Mouse (Mus musculus) limb, embryonic 11.5 days (tissue): ENCODE results near the gene Ubap2l. TPM values are rescaled to one million over a fixed set of nuclear protein-coding genes. Genes with fewer than 3 reads are reported as not detected.

ENCODE experiments used
- ATAC-seq: fragments of 200-750 bp; cut with Nextera tagmentation; 2 replicates; pipeline ENCODE4 v1.8.0; 2017; ENCODE audit warnings: low read depth; ENCODE audit not compliant: insufficient number of reproducible peaks, low FRiP score, low TSS enrichment
- DNase-seq: peaks from one replicate; pipeline ENCODE4 v3.0.0-alpha.2; 2015; ENCODE audit warnings: low spot score
- H3K27ac ChIP-seq: fragments of 300-500 bp; sonication (generic); replicated peaks from 2 replicates; pipeline ENCODE4 v1.5.1; 2014; ENCODE audit warnings: low read depth, mild to moderate bottlenecking, low read length
- H3K27me3 ChIP-seq: fragments of 300-500 bp; sonication (generic); 2 replicates; pipeline ENCODE4 v1.6.1; 2014; ENCODE audit warnings: mild to moderate bottlenecking, low read length, mixed read lengths; ENCODE audit not compliant: control insufficient read depth, insufficient read depth
- H3K36me3 ChIP-seq: fragments of 300-500 bp; sonication (generic); 2 replicates; pipeline ENCODE4 v1.6.1; 2014; ENCODE audit warnings: mild to moderate bottlenecking, low read length, moderate library complexity, mixed read lengths; ENCODE audit not compliant: control insufficient read depth, insufficient read depth
- H3K4me1 ChIP-seq: fragments of 300-500 bp; sonication (generic); 2 replicates; pipeline ENCODE4 v1.6.1; 2014; ENCODE audit warnings: low read length, mixed read lengths; ENCODE audit not compliant: control insufficient read depth, insufficient read depth
- H3K4me2 ChIP-seq: fragments of 300-500 bp; sonication (generic); 2 replicates; pipeline ENCODE4 v1.6.1; 2014; ENCODE audit warnings: low read depth, mild to moderate bottlenecking, moderate library complexity; ENCODE audit not compliant: severe bottlenecking
- H3K4me3 ChIP-seq: fragments of 300-500 bp; sonication (generic); 2 replicates; pipeline ENCODE4 v1.5.1; 2014; ENCODE audit warnings: low read depth, low read length
- H3K9ac ChIP-seq: fragments of 300-500 bp; sonication (generic); 2 replicates; pipeline ENCODE4 v1.6.1; 2014; ENCODE audit warnings: mild to moderate bottlenecking, low read length
- H3K9me3 ChIP-seq: fragments of 300-500 bp; sonication (generic); 2 replicates; pipeline ENCODE4 v1.6.1; 2016; ENCODE audit warnings: low read length; ENCODE audit not compliant: control insufficient read depth
- WGBS: fragments of 180-500 bp; shearing (Covaris S2); extraction: QIAGEN DNeasy Blood & Tissue Kit; methylation state at CpG from one replicate; pipeline ENCODE4 v1.1.7; 2014; 5-methylcytosine and 5-hydroxymethylcytosine counted together
- polyA plus RNA-seq: library from polyadenylated mRNA; unstranded; fragments of >200 nt; fragmentation: Nextera tagmentation; extraction: Ambion mirVana; gene quantifications from 2 replicates; pipeline ENCODE4 v1.2.1, GENCODE M21; 2014

Gene Ubap2l
- polyA plus RNA-seq, 1 experiment from 2014 or later = 238 TPM

GRCm38 (mm10) chr3:90085281-90085680, 32.9 kb upstream of the Ubap2l start:
- peaks cover 20% of the 10 kb centered on the region; the same call in 1 of the 2 replicates for H3K36me3 ChIP-seq
- peaks cover 17% of the 10 kb centered on the region for H3K4me1 ChIP-seq
- H3K9ac ChIP-seq = no peak overlapping the region
- no peak overlapping the region for H3K4me3 ChIP-seq
- H3K9me3 ChIP-seq = no peaks in the 10 kb centered on the region
- H3K27ac ChIP-seq = no peak overlapping the region
- no peaks in the 10 kb centered on the region for H3K27me3 ChIP-seq
- no peak overlapping the region for H3K4me2 ChIP-seq
- ATAC-seq = no peak
- DNase-seq = no peak
- WGBS = 95% methylated on average over 6 of the region's 6 CpGs

- 84% methylated on average over 4 of the region's 4 CpGs for WGBS
Measured at GRCm38 (mm10) chr3:90084790-90085189, 32.4 kb upstream of the Ubap2l start.

GRCm38 (mm10) chr3:90083698-90084324, 31.4 kb upstream of the Ubap2l start:
- Histone ChIP-seq H3K36me3 (peaks cover 13% of the 10 kb centered on the region; the same call in 1 of the 2 replicates), H3K4me3 (no peak overlapping the region), H3K9ac (no peak overlapping the region), H3K27ac (no peak overlapping the region), H3K9me3 (no peaks in the 10 kb centered on the region), H3K27me3 (no peaks in the 10 kb centered on the region), H3K4me2 (no peak overlapping the region), H3K4me1 (peaks cover 19% of the 10 kb centered on the region)
- WGBS = 82% methylated on average over 3 of the region's 3 CpGs
- ATAC-seq (no peak), DNase-seq (no peak)

More at GRCm38 (mm10) chr3:90084790-90085189, 32.4 kb upstream of the Ubap2l start:
- Histone ChIP-seq H3K27me3 (no peaks in the 10 kb centered on the region), H3K9me3 (no peaks in the 10 kb centered on the region), H3K4me2 (no peak overlapping the region), H3K27ac (no peak overlapping the region), H3K4me1 (peaks cover 17% of the 10 kb centered on the region), H3K36me3 (peaks cover 18% of the 10 kb centered on the region; the same call in 1 of the 2 replicates), H3K9ac (no peak overlapping the region), H3K4me3 (no peak overlapping the region)
- ATAC-seq (no peak), DNase-seq (no peak)

- no peak for ATAC-seq
- Histone ChIP-seq H3K4me3 (no peak overlapping the region), H3K9me3 (no peaks in the 10 kb centered on the region), H3K36me3 (peaks cover 5% of the 10 kb centered on the region; the same call in 1 of the 2 replicates), H3K27ac (no peak overlapping the region), H3K4me2 (no peak overlapping the region), H3K4me1 (peaks cover 22% of the 10 kb centered on the region), H3K9ac (no peak overlapping the region), H3K27me3 (no peaks in the 10 kb centered on the region)
- WGBS = 76% methylated on average over 5 of the region's 5 CpGs
- DNase-seq = no peak
Measured at GRCm38 (mm10) chr3:90083034-90083433, 30.6 kb upstream of the Ubap2l start.

GRCm38 (mm10) chr3:90081365-90082240, 29.2 kb upstream of the Ubap2l start:
- no peaks in the 10 kb centered on the region for H3K9me3 ChIP-seq
- ATAC-seq = no peak
- no peak overlapping the region for H3K9ac ChIP-seq
- no peaks in the 10 kb centered on the region; the same call in 1 of the 2 replicates for H3K36me3 ChIP-seq
- H3K4me3 ChIP-seq = peak overlapping the region; percentile 81; the same call in 1 of the 2 replicates
- peaks cover 27% of the 10 kb centered on the region for H3K4me1 ChIP-seq
- H3K27me3 ChIP-seq = no peaks in the 10 kb centered on the region
- no peak overlapping the region for H3K27ac ChIP-seq
- WGBS = 81% methylated on average over 5 of the region's 5 CpGs
- no peak for DNase-seq
- H3K4me2 ChIP-seq = peak overlapping the region; percentile 76

GRCm38 (mm10) chr3:90080498-90080863, 28.1 kb upstream of the Ubap2l start:
- Histone ChIP-seq H3K4me2 (peak overlapping the region; percentile 76), H3K4me3 (peak overlapping the region; percentile 81), H3K9me3 (no peaks in the 10 kb centered on the region), H3K27me3 (no peaks in the 10 kb centered on the region), H3K4me1 (peaks cover 27% of the 10 kb centered on the region), H3K36me3 (no peaks in the 10 kb centered on the region), H3K27ac (peak overlapping the region; percentile 93), H3K9ac (peak overlapping the region; percentile 78)
- WGBS = under 1% methylated on average over 6 of the region's 6 CpGs
- no peak for DNase-seq
- no peak for ATAC-seq

GRCm38 (mm10) chr3:90079763-90080497, 27.5 kb upstream of the Ubap2l start:
- under 1% methylated on average over 53 of the region's 53 CpGs for WGBS
- ATAC-seq (peak; percentile 70), DNase-seq (peak; percentile 84)
- Histone ChIP-seq H3K9me3 (no peaks in the 10 kb centered on the region), H3K36me3 (no peaks in the 10 kb centered on the region), H3K4me3 (peak overlapping the region; percentile 81), H3K4me2 (peak overlapping the region; percentile 76), H3K27me3 (no peaks in the 10 kb centered on the region), H3K4me1 (peaks cover 27% of the 10 kb centered on the region), H3K27ac (peak overlapping the region; percentile 93), H3K9ac (peak overlapping the region; percentile 78)

- Histone ChIP-seq H3K27ac (peak overlapping the region; percentile 93), H3K4me2 (peak overlapping the region; percentile 76), H3K9me3 (no peaks in the 10 kb centered on the region), H3K4me3 (peak overlapping the region; percentile 81), H3K36me3 (no peaks in the 10 kb centered on the region), H3K4me1 (peaks cover 27% of the 10 kb centered on the region), H3K9ac (peak overlapping the region; percentile 78), H3K27me3 (no peaks in the 10 kb centered on the region)
- ATAC-seq = peak; percentile 95
- peak; percentile 96 for DNase-seq
- under 1% methylated on average over 33 of the region's 33 CpGs for WGBS
Measured at GRCm38 (mm10) chr3:90079133-90079762, 26.8 kb upstream of the Ubap2l start.
